Mouse (Mus musculus) heart, adult 2 months (tissue): Measurements from ENCODE around the gene Nek4. TPM values are rescaled to one million over a fixed set of nuclear protein-coding genes. Genes with fewer than 3 reads are reported as not detected.
A peak's percentile ranks its signal among the peaks of the same experiment; 100 is the strongest.

Experiments
- DNase-seq, 2 experiments: peaks; one replicate each; pipeline ENCODE4 v3.0.0; 2021
- H3K27ac ChIP-seq: fragments of 200-600 bp; 2 replicates; pipeline ENCODE4 v1.8.1; 2022
- H3K27me3 ChIP-seq: fragments of 200-500 bp; 2 replicates; pipeline ENCODE4 v1.6.1; 2012; ENCODE audit warnings: mild to moderate bottlenecking, low read length, inconsistent platforms, mixed read lengths; ENCODE audit not compliant: control insufficient read depth, insufficient read depth
- H3K36me3 ChIP-seq: fragments of 200-500 bp; 2 replicates; pipeline ENCODE4 v1.6.1; 2012; ENCODE audit warnings: low read length, inconsistent platforms; ENCODE audit not compliant: control insufficient read depth, insufficient read depth
- H3K4me1 ChIP-seq: fragments of 200-500 bp; 2 replicates; pipeline ENCODE4 v1.6.1; 2011; ENCODE audit warnings: low read length; ENCODE audit not compliant: control insufficient read depth, insufficient read depth
- H3K4me3 ChIP-seq: fragments of 200-600 bp; 2 replicates; pipeline ENCODE4 v1.8.1; 2022
- H3K79me2 ChIP-seq: fragments of 200-500 bp; replicated peaks from 2 replicates; pipeline ENCODE4 v1.6.1; 2012; ENCODE audit warnings: mild to moderate bottlenecking, inconsistent platforms, low read length, moderate library complexity, mixed read lengths; ENCODE audit not compliant: control insufficient read depth, insufficient read depth
- H3K9ac ChIP-seq: fragments of 200-500 bp; 2 replicates; pipeline ENCODE4 v1.6.1; 2012; ENCODE audit warnings: low read depth, mild to moderate bottlenecking, control low read depth, inconsistent platforms, low read length, mixed read lengths
- CTCF ChIP-seq: fragments of 200-600 bp; IDR thresholded peaks from 2 replicates; pipeline ENCODE4 v1.8.1; 2022; ENCODE audit warnings: antibody characterized with exemption, mild to moderate bottlenecking, moderate library complexity
- EP300 ChIP-seq: fragments of 200-500 bp; IDR thresholded peaks from 2 replicates; pipeline ENCODE4 v1.6.1; 2011; ENCODE audit warnings: low read depth, low read length, control low read depth; ENCODE audit not compliant: insufficient read depth
- POLR2A ChIP-seq: fragments of 200-500 bp; IDR thresholded peaks from 2 replicates; pipeline ENCODE4 v1.6.1; 2011; ENCODE audit warnings: mild to moderate bottlenecking, low read depth, low read length, control low read depth; ENCODE audit not compliant: insufficient read depth
- WGBS: fragments of 180-500 bp; shearing (Covaris S2); methylation state at CpG from one replicate; pipeline ENCODE4 v1.1.7; 2018; 5-methylcytosine and 5-hydroxymethylcytosine counted together
- intact Hi-C: fragments of 180-260 bp; cut with DNase I; formaldehyde crosslinking; loops from one replicate; pipeline ENCODE4 v1.15.1; 2025
- polyA plus RNA-seq: library from polyadenylated mRNA; depleted of rRNA; stranded (reverse); fragments of >200 nt; gene quantifications from 2 replicates; pipeline ENCODE4 v1.2.3, GENCODE M21; 2012
- total RNA-seq, 2 experiments: library from RNA; stranded (reverse); gene quantifications; 2 replicates each; pipeline ENCODE4 v1.2.3; 2021

Gene Nek4
- total and polyA plus RNA-seq, 3 experiments, result 1.7 to 5.6 (median 4.0) TPM

GRCm38 (mm10) chr14:30925492-30925891 lies 25.7 kb upstream of the Nek4 start:
- H3K36me3 ChIP-seq, result no peaks in the 10 kb centered on the region
- no peak overlapping the region for H3K4me3 ChIP-seq
- DNase-seq, result no peak
- H3K27ac ChIP-seq, result no peak overlapping the region
- WGBS, result 91% methylated on average over 3 of the region's 3 CpGs
- TF ChIP-seq POLR2A (no peak), EP300 (no peak), CTCF (no peak)
- no peaks in the 10 kb centered on the region for H3K79me2 ChIP-seq
- H3K4me1 ChIP-seq, result no peaks in the 10 kb centered on the region
- H3K27me3 ChIP-seq, result no peaks in the 10 kb centered on the region
- H3K9ac ChIP-seq, result no peak overlapping the region
- intact Hi-C loops, result no loop called here

GRCm38 (mm10) chr14:30930386-30930785 lies 20.8 kb upstream of the Nek4 start:
- no peaks in the 10 kb centered on the region for H3K4me1 ChIP-seq
- no peak overlapping the region for H3K4me3 ChIP-seq
- no peaks in the 10 kb centered on the region for H3K27me3 ChIP-seq
- 85% methylated on average over 4 of the region's 4 CpGs for WGBS
- H3K36me3 ChIP-seq, result no peaks in the 10 kb centered on the region
- no peak for DNase-seq
- intact Hi-C loops, result no loop called here
- TF ChIP-seq CTCF (no peak), EP300 (no peak), POLR2A (no peak)
- no peak overlapping the region for H3K27ac ChIP-seq
- no peaks in the 10 kb centered on the region for H3K79me2 ChIP-seq
- no peak overlapping the region for H3K9ac ChIP-seq

- no peaks in the 10 kb centered on the region for H3K36me3 ChIP-seq
- no peak for DNase-seq
- WGBS, result 79% methylated on average over 9 of the region's 9 CpGs
- H3K4me1 ChIP-seq, result no peaks in the 10 kb centered on the region
- TF ChIP-seq CTCF, result no peak
- TF ChIP-seq EP300, result no peak
- TF ChIP-seq POLR2A, result no peak
- no peaks in the 10 kb centered on the region for H3K79me2 ChIP-seq
- no peaks in the 10 kb centered on the region for H3K27me3 ChIP-seq
- no peak overlapping the region for H3K4me3 ChIP-seq
- intact Hi-C loops, result no loop called here
- no peak overlapping the region for H3K27ac ChIP-seq
- H3K9ac ChIP-seq, result no peak overlapping the region
Measured at GRCm38 (mm10) chr14:30933351-30933750, 17.8 kb upstream of the Nek4 start.

- H3K79me2 ChIP-seq, result no peaks in the 10 kb centered on the region
- no peak for DNase-seq
- H3K9ac ChIP-seq, result no peak overlapping the region
- no peaks in the 10 kb centered on the region for H3K36me3 ChIP-seq
- intact Hi-C loops, result loop anchor here (10.0 kb wide), 1 partner anchor 227 kb away; the partner anchor contains the start of gene Sfmbt1
- 84% methylated on average over 4 of the region's 4 CpGs for WGBS
- no peaks in the 10 kb centered on the region for H3K4me1 ChIP-seq
- no peaks in the 10 kb centered on the region; the same call in 1 of the 2 replicates for H3K27me3 ChIP-seq
- no peak overlapping the region for H3K27ac ChIP-seq
- TF ChIP-seq EP300 (no peak), CTCF (no peak), POLR2A (no peak)
- H3K4me3 ChIP-seq, result no peak overlapping the region
Measured at GRCm38 (mm10) chr14:30942254-30942653, 8.9 kb upstream of the Nek4 start.

- 90% methylated on average over 7 of the region's 7 CpGs for WGBS
- Histone ChIP-seq H3K79me2 (no peaks in the 10 kb centered on the region), H3K4me3 (no peak within 1 kb of the TSS), H3K36me3 (no peaks in the 10 kb centered on the region), H3K4me1 (no peaks in the 10 kb centered on the region), H3K9ac (no peak within 1 kb of the TSS), H3K27ac (peak within 1 kb of the TSS; percentile 36), H3K27me3 (no peaks in the 10 kb centered on the region; the same call in 1 of the 2 replicates)
- TF ChIP-seq CTCF (no peak), POLR2A (no peak)
- intact Hi-C loops, result loop anchor here (10.0 kb wide), 1 partner anchor 228 kb away; the partner anchor contains the start of gene Sfmbt1
- DNase-seq, result no peak
Measured at GRCm38 (mm10) chr14:30943038-30943437, 8.1 kb upstream of the Nek4 start, which contains the start of gene Itih1. TSS of gene Itih1 (minus strand) at chr14:30943289.

GRCm38 (mm10) chr14:30943860-30944674 lies 7.1 kb upstream of the Nek4 start:
- TF ChIP-seq POLR2A, result no peak
- 0 out of 2 replicates have a peak, but pooled peaks have one; percentile 18 for TF ChIP-seq EP300
- TF ChIP-seq CTCF, result peak; percentile 87
- peak overlapping the region; percentile 36 for H3K27ac ChIP-seq

More at GRCm38 (mm10) chr14:30943860-30944674, 7.1 kb upstream of the Nek4 start:
- no peaks in the 10 kb centered on the region for H3K4me1 ChIP-seq
- intact Hi-C loops, result loop anchor here (2.0 to 10.0 kb wide), 2 partner anchors 77 to 229 kb away; partner anchors contain the start of gene Sfmbt1
- H3K27me3 ChIP-seq, result no peaks in the 10 kb centered on the region; the same call in 1 of the 2 replicates
- no peak overlapping the region for H3K9ac ChIP-seq
- 57% methylated on average over 11 of the region's 11 CpGs for WGBS
- DNase-seq, result peak; percentile 55 to 70
- no peaks in the 10 kb centered on the region for H3K79me2 ChIP-seq
- H3K4me3 ChIP-seq, result no peak overlapping the region
- no peaks in the 10 kb centered on the region for H3K36me3 ChIP-seq
